Mouse (Mus musculus) kidney, embryonic 14.5 days (tissue): ENCODE measurements at regions not wholly inside any gene's neighbourhood (a gene's known extent, or its start where the extent isn't known, plus 50 kb on each side); places are given as distances from the start of the nearest gene placed in this dataset.

Experiments
- ATAC-seq: fragments of 200-750 bp; cut with Nextera tagmentation; 2 replicates; pipeline ENCODE4 v1.8.0; 2017; ENCODE audit warnings: moderate number of reproducible peaks, mild to moderate bottlenecking, moderate TSS enrichment, moderate library complexity; ENCODE audit not compliant: low FRiP score, low TSS enrichment
- H3K27ac ChIP-seq: fragments of 300-500 bp; sonication (generic); 2 replicates; pipeline ENCODE4 v1.5.1; 2014; ENCODE audit warnings: low read depth, mild to moderate bottlenecking, low read length, moderate library complexity, mixed read lengths
- H3K27me3 ChIP-seq: fragments of 300-500 bp; sonication (generic); 2 replicates; pipeline ENCODE4 v1.6.1; 2014; ENCODE audit warnings: mild to moderate bottlenecking, low read length; ENCODE audit not compliant: control insufficient read depth, insufficient read depth
- H3K36me3 ChIP-seq: fragments of 300-500 bp; sonication (generic); 2 replicates; pipeline ENCODE4 v1.6.1; 2014; ENCODE audit warnings: low read length, mixed read lengths; ENCODE audit not compliant: control insufficient read depth, insufficient read depth
- H3K4me1 ChIP-seq: fragments of 300-500 bp; sonication (generic); 2 replicates; pipeline ENCODE4 v1.6.1; 2014; ENCODE audit warnings: low read length, mixed read lengths; ENCODE audit not compliant: control insufficient read depth, insufficient read depth
- H3K4me2 ChIP-seq: fragments of 300-500 bp; sonication (generic); replicated peaks from 2 replicates; pipeline ENCODE4 v1.6.1; 2014; ENCODE audit warnings: low read depth, mild to moderate bottlenecking, low read length
- H3K4me3 ChIP-seq: fragments of 300-500 bp; sonication (generic); 2 replicates; pipeline ENCODE4 v1.5.1; 2014; ENCODE audit warnings: mild to moderate bottlenecking, low read length
- H3K9ac ChIP-seq: fragments of 300-500 bp; sonication (generic); 2 replicates; pipeline ENCODE4 v1.6.1; 2014; ENCODE audit warnings: low read depth, mild to moderate bottlenecking, low read length, moderate library complexity
- H3K9me3 ChIP-seq: fragments of 300-500 bp; sonication (generic); 2 replicates; pipeline ENCODE4 v1.6.1; 2016; ENCODE audit warnings: low read length; ENCODE audit not compliant: control insufficient read depth
- WGBS: fragments of 180-500 bp; shearing (Covaris S2); extraction: QIAGEN DNeasy Blood & Tissue Kit; methylation state at CpG from one replicate; pipeline ENCODE4 v1.1.7; 2014; 5-methylcytosine and 5-hydroxymethylcytosine counted together

DNA sequence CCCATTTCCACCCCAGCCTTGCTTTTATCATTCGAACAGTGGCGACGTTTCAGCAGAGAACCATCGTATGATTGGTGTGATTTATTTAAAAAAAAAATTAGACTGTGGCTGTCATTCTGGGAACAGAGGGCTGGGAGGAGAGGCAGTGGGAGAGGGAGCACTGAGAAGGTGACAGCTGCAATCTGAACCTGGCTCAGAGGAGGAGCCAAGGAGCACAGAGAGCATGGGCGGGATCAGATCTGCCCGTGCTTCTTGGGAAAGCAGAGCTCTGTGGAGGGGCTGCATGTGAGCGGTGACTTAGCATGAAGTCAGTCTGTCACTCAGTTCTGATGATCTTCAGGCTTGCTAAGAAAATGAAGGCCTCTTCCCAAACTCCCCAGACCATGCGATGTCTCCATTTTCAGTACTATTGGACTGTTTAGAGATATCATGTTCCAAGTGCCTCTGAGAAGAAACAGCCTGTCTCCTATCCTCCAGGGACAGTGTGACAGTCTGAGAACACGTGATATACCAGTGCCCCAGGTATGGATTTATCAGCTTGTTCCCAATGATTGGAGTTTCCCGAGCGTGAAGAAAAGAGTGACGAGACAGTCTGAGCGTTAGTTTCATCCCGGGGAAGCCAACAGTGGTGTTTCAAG is 129.3 kb downstream of the Nufip1 start:
- no peaks in the 10 kb centered on the region for H3K36me3 ChIP-seq
- 0 out of 2 replicates have a peak, but pooled peaks cover 4% of the 10 kb centered on the region for H3K9me3 ChIP-seq
- peak; percentile 53 for ATAC-seq
- H3K27me3 ChIP-seq, result no peaks in the 10 kb centered on the region
- H3K4me3 ChIP-seq, result no peak overlapping the region
- H3K9ac ChIP-seq, result no peak overlapping the region
- H3K27ac ChIP-seq, result no peak overlapping the region
- whole genome bisulfite sequencing, result 50% methylated on average over 14 of the region's 14 CpGs
- peaks cover 18% of the 10 kb centered on the region for H3K4me1 ChIP-seq
- H3K4me2 ChIP-seq, result no peak overlapping the region

DNA sequence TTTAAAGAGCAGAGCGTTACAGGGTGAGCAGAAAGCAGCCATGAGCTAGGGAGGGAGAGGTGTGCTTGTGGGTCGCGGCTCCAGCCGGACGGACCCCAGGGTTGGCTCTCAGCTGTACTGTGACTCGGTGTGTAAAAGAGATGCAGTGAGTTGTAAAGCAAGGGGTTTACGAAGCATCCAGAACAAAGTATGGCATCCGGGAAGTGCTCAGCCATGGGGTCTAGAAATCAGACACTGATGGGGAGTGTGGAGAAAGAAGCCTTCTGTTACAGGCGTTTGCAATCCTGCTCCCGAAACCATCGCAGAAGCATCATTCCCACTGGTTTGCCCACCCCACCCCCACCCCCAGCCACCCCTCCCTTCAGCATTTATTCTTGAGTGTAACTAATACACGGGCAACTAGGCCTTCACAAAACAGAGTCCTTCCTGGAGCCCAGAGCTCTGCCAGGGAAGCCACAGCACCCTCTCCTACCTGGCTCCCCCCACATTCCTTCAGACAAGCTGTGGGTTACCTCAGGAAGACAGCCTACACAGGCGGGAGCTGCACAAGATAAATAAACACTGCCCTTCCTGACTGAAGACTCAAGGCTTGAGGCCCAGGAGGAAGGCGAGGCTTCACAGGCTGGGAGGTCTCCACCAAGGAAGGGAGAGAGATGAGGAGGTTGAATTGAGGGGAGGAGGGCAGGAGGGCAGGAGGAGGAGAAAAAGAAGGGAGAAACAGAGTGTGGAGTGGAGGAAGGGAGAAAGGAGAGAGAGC is 133.1 kb downstream of the Nufip1 start:
- H3K4me1 ChIP-seq, result peaks cover 18% of the 10 kb centered on the region
- 0 out of 2 replicates have a peak overlapping the region, but pooled peaks have one; percentile 5 for H3K9ac ChIP-seq
- 35% methylated on average over 14 of the region's 14 CpGs for WGBS
- no peak overlapping the region for H3K4me3 ChIP-seq
- H3K9me3 ChIP-seq, result 0 out of 2 replicates have a peak, but pooled peaks cover 4% of the 10 kb centered on the region
- peak; percentile 72 for ATAC-seq
- peak overlapping the region; percentile 59; the same call in 1 of the 2 replicates for H3K27ac ChIP-seq
- H3K36me3 ChIP-seq, result no peaks in the 10 kb centered on the region
- H3K4me2 ChIP-seq, result peak overlapping the region; percentile 2; the same call in 1 of the 2 replicates
- H3K27me3 ChIP-seq, result no peaks in the 10 kb centered on the region

DNA sequence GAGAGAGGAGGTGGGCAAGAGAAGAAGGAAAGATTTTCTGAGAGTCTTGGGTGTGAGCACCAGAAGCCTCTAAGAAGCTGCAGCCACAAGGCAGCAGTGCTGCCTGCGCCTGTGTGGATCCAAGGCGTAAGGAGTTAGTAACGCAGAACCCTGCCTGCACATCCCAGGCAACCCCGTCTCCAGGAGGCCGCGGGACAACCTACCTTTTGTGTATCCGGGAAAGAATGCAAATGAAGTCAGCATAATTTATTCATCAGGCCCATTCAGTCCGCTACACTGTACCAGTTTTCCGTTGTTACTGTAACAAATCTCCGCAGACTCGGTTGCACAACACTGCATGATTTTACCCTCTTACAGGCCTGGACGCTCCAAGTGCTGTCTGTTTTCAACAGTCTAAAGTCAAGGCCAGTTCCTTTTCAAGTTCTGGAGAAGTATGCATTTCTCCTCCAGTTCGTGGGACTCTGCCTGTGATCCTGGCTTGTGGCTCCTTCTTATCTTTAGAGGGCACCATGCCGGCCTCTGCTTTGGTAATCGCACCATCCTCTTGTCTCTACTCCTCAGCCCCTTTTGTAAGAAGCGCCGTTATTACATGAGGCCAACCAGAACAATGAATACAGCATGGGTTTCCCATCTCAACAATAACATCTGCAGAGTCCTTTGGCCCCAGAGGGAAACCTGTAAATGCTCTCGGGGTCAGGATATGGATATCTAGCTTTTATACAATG is 133.8 kb downstream of the Nufip1 start:
- Histone ChIP-seq H3K36me3 (no peaks in the 10 kb centered on the region), H3K9ac (0 out of 2 replicates have a peak overlapping the region, but pooled peaks have one; percentile 5), H3K4me1 (peaks cover 18% of the 10 kb centered on the region), H3K4me3 (no peak overlapping the region), H3K4me2 (no peak overlapping the region; the same call in 1 of the 2 replicates), H3K27me3 (no peaks in the 10 kb centered on the region), H3K27ac (peak overlapping the region; percentile 59; the same call in 1 of the 2 replicates), H3K9me3 (0 out of 2 replicates have a peak, but pooled peaks cover 4% of the 10 kb centered on the region)
- ATAC-seq, result peak; percentile 59
- 36% methylated on average over 18 of the region's 18 CpGs for WGBS

DNA sequence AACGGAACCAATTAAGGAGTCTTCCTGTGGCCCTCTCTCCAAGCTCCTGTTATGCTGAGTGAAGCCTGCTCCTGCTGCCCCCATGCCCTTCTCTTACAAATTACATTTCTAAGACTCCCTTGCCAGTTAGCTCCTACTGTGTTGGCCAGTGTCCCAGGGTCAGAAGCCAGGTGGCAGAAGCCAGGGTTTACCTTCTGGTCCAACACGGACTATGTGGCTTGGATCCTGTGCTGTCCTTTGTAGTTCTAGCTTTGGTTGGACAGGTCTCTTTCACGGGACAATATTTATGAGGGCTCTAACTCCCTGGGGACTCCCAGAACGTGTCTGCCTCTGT is 134.3 kb downstream of the Nufip1 start:
- Histone ChIP-seq H3K9me3 (0 out of 2 replicates have a peak, but pooled peaks cover 4% of the 10 kb centered on the region), H3K27ac (peak overlapping the region; percentile 59; the same call in 1 of the 2 replicates), H3K4me2 (no peak overlapping the region), H3K4me3 (no peak overlapping the region), H3K4me1 (peaks cover 18% of the 10 kb centered on the region), H3K27me3 (no peaks in the 10 kb centered on the region), H3K9ac (no peak overlapping the region), H3K36me3 (no peaks in the 10 kb centered on the region)
- 52% methylated on average over 4 of the region's 4 CpGs for WGBS
- no peak for ATAC-seq

DNA sequence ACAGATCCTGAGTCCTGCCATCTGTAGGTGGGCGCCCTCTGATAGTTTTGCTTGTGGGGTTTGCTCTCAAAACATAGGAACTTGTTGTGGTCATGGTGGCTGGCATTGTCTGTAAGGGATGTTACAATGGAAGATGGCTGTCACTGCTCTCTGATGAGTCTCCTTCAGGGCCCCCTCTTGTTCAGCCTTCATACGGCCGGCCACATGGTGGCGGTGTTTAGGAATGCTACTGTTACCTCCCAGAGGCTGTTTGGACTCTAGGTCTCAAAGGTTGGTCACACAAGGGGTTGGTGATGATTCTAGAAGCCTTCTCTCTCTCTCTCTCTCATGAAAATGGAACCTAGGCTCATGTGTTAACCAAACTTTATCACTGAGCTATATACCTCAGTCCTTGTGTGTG is 137.0 kb downstream of the Nufip1 start:
- H3K27me3 ChIP-seq, result no peaks in the 10 kb centered on the region
- H3K9me3 ChIP-seq, result no peaks in the 10 kb centered on the region
- ATAC-seq, result no peak
- 93% methylated on average over 4 of the region's 4 CpGs for WGBS
- H3K9ac ChIP-seq, result no peak overlapping the region
- no peaks in the 10 kb centered on the region for H3K36me3 ChIP-seq
- no peak overlapping the region for H3K27ac ChIP-seq
- H3K4me2 ChIP-seq, result no peak overlapping the region
- peaks cover 18% of the 10 kb centered on the region for H3K4me1 ChIP-seq
- H3K4me3 ChIP-seq, result no peak overlapping the region

DNA sequence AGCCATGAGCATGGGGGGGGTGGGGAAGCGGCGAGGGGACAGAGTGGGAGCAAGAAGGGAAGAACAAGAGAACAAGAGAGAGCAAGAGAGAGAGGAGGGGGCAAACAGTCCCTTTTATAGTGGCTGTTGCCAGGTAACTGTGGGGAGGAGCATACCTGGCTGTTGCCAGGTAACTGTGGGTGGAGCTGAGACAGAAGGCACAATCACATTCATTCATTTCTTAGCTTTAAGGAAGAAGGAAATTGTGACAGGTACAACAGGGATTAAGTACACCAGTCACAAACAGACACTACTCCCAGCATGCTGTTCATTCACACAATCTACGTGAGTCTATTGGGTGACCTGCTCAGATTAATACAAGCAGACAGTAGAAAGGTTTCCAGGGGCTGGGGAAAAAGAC is 143.2 kb downstream of the Nufip1 start:
- Histone ChIP-seq H3K4me2 (no peak overlapping the region), H3K4me3 (no peak overlapping the region), H3K4me1 (no peaks in the 10 kb centered on the region), H3K36me3 (no peaks in the 10 kb centered on the region), H3K9me3 (no peaks in the 10 kb centered on the region), H3K9ac (no peak overlapping the region), H3K27ac (no peak overlapping the region), H3K27me3 (no peaks in the 10 kb centered on the region)
- 81% methylated on average over 3 of the region's 3 CpGs for WGBS
- ATAC-seq, result no peak

DNA sequence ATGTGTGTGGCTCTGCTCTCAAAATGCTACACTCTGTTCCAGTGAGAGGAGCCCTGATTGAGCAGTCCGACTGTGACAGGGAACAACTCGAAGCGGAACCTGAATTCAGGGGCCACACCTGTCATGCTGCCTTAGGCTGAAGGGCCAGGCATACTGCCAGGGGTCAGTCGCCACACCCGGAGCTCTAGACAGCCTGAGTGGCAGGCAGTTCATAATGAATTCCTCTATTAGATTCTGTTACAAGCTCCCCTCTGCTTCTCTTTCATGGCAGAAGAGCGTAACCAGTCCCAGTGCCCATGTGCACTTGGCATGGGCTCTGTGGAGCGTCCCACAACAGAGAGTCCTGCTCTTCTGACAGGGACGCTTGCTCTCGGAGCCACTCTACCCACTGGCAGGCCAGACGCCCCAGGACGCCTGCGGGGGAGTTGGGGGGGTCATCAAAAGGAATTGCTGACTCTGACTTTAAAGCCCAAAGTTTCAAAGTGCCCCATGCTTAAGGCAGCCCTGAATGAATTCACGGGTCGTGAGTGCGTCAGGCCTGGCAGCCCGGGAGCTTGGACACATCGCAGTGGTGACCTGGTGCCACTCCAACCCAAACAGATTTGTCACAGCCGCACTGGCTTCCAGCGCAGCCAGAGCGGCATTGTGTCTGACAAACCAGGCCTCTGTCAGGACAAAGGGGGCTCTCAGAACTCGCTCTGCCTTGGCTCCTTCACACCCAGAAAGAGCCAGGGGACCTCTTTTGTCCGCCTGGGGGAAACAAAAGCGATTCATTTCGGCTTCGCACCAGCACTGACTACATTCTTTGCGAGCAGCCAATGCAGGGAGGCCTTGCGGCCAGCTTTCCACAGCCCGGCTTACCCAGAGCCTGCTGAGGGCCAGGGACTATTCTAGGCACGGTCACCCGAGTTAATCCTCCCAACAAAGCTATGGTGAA is 144.1 kb downstream of the Nufip1 start:
- ATAC-seq, result peak; percentile 29; the same call in 1 of the 2 replicates
- no peaks in the 10 kb centered on the region for H3K9me3 ChIP-seq
- no peaks in the 10 kb centered on the region for H3K4me1 ChIP-seq
- no peak overlapping the region for H3K4me2 ChIP-seq
- H3K36me3 ChIP-seq, result no peaks in the 10 kb centered on the region
- H3K27me3 ChIP-seq, result no peaks in the 10 kb centered on the region
- no peak overlapping the region for H3K4me3 ChIP-seq
- no peak overlapping the region for H3K9ac ChIP-seq
- WGBS, result 34% methylated on average over 30 of the region's 30 CpGs
- H3K27ac ChIP-seq, result no peak overlapping the region

DNA sequence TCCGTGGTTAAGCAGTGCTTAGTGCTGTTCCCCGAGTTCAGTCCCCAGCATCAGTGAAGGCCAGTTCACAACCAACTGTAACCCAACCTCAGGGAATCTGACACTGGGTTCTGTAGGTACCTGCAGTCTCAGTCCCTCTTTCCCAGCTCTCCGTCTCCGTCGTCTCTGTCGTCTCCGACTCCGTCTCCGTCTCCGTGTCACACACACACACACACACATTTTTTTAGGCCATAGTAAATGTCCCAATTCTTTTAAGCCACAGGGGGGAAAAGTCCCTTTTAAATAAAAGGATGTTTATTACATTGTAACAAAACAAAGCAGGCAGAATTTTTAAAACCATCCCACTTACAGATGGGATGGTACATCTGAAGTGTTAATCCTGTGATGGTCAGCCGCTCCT is 145.3 kb downstream of the Nufip1 start:
- Histone ChIP-seq H3K36me3 (no peaks in the 10 kb centered on the region), H3K9me3 (no peaks in the 10 kb centered on the region), H3K27me3 (no peaks in the 10 kb centered on the region), H3K4me3 (no peak overlapping the region), H3K4me2 (no peak overlapping the region), H3K27ac (no peak overlapping the region), H3K4me1 (no peaks in the 10 kb centered on the region), H3K9ac (no peak overlapping the region)
- 87% methylated on average over 11 of the region's 11 CpGs for whole genome bisulfite sequencing
- ATAC-seq, result no peak
